Mouse (Mus musculus) lung, adult 2 months (tissue): Measurements from ENCODE around the gene Mast4.

Source experiments
- CTCF ChIP-seq: fragments of 200-500 bp; IDR thresholded peaks from 2 replicates; pipeline ENCODE4 v1.5.1; 2011; ENCODE audit warnings: mild to moderate bottlenecking, low read length, control low read depth; ENCODE audit not compliant: insufficient read depth
- POLR2A ChIP-seq: fragments of 200-500 bp; IDR thresholded peaks from 2 replicates; pipeline ENCODE4 v1.6.1; 2011; ENCODE audit warnings: low read depth, mild to moderate bottlenecking, control low read depth, low read length, borderline replicate concordance; ENCODE audit errors: extremely low read depth

- TF ChIP-seq CTCF (no peak), POLR2A (no peak)
Measured at GRCm38 (mm10) chr13:102912867-102913266, 421.4 kb downstream of the Mast4 start.
